Mouse (Mus musculus) cerebellum, adult 2 months (tissue): Measurements from ENCODE around the gene Nedd9.

Experiments
- CTCF ChIP-seq: fragments of 200-500 bp; IDR thresholded peaks from 2 replicates; pipeline ENCODE4 v1.5.1; 2011; ENCODE audit warnings: low read depth, mild to moderate bottlenecking, control low read depth, low read length, moderate library complexity, borderline replicate concordance; ENCODE audit not compliant: insufficient read depth
- POLR2A ChIP-seq: fragments of 200-500 bp; IDR thresholded peaks from 2 replicates; pipeline ENCODE4 v1.6.1; 2011; ENCODE audit warnings: low read length, control low read depth, borderline replicate concordance; ENCODE audit not compliant: insufficient read depth

- TF ChIP-seq CTCF, result no peak
- TF ChIP-seq POLR2A, result no peak
Observed at GRCm38 (mm10) chr13:41326134-41326533, 161.0 kb downstream of the Nedd9 start.
